Mouse (Mus musculus): ENCODE measurements around the gene Tmed6. TPM values are rescaled to one million over a fixed set of nuclear protein-coding genes. Genes with fewer than 3 reads are reported as not detected.

Gene Tmed6
- total RNA-seq, 2 experiments from 2014 or later = not detected

DNA sequence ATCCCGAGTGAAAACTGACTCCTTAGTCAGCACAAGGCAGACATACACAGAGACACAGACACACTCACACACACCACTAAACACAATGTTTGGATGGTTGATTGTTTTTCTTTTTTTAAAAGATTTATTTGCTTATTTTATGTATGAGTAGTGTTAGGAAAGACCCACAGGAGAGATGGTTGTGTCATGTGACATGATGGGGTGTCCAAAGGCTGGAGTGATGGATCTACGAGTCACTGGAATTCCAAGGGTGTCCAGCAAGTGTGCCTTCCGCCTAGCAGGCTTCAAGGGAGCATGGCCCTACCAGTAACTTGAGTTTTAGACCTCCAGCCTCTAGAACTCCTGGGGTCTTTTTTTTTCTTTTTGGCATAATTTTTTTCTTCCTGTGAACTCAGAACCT, 36.1 kb downstream of the Tmed6 start:
- intact Hi-C loops (cut with DNase I) = no loop called here
- no peak for DNase-seq

DNA sequence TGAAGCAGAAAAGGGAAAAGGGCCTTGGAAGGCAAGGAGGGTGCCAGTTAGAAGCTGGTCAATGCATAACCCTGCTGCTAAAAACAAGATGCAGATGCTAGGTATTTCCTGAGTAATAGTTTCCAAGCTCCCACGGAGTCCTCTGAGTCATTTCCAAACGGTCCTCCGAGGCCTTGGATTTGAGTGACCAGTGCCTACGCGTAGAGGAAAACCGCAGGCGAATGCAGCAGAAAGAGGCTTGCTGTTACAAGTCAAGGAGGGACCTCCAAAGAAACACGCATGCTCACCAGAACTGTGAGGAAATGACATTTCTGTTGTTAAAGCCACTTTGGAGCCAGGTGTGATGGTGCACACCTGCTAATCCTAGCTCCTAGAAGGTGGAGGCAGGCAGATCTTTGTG, 42.0 kb downstream of the Tmed6 start:
- DNase-seq = no peak
- intact Hi-C loops (cut with DNase I) = no loop called here

GRCm38 (mm10) chr8:107014915-107015314, 50.5 kb downstream of the Tmed6 start:
- intact Hi-C loops (cut with DNase I) = no loop called here
- no peak for DNase-seq

DNA sequence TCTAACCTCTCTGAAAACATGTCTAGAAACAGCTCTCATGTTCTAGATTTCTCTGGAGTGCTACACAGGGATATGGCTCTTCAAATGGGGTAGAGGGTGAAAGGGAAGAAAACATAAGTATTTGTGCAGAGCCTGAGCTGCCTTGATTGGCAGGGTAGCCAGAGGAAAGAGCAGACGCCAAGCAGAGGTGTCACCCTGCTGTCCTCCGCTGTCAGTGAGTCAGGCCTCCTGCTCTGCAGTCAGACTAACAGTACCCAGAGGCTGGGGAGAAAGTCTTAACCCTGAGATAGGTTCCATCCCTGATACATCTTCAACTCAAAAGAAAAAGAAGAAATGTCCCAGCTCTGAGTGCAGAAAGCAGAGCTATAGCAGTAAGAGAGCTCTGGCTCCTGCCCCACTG, 52.8 kb downstream of the Tmed6 start:
- intact Hi-C loops (cut with DNase I) = no loop called here
- no peak for DNase-seq

Small RNAs within 50 kb of the gene (microRNA-seq; reads per million reads assigned to microRNA genes)
- 1.8 to 3.0 reads per million in 2 experiments for gene Mir7075

Other genes starting within 250 kb of the Tmed6 start
- under 1 TPM; 0.59 to 0.69 TPM for gene Has3, start 195.4 kb downstream of the Tmed6 start, total RNA-seq (2021)
- 10 to 100 TPM; 18.0 to 21.0 TPM for gene Utp4, start 172.0 kb downstream of the Tmed6 start, total RNA-seq (2021)
- 1 to 10 TPM; 5.0 to 5.6 TPM for gene Sntb2, start 129.9 kb downstream of the Tmed6 start, total RNA-seq (2021)
- gene Vps4a, start 34.4 kb downstream of the Tmed6 start, total RNA-seq (2021) = 10 to 100 TPM; 61.1 to 64.6 TPM
- gene Pdf, start 17.0 kb downstream of the Tmed6 start, total RNA-seq (2021) = 10 to 100 TPM; 38.3 to 41.6 TPM
- 10 to 100 TPM; 15.0 to 16.1 TPM for gene Cog8, start 9.0 kb downstream of the Tmed6 start, total RNA-seq (2021)
- gene Nip7, start 8.8 kb downstream of the Tmed6 start, total RNA-seq (2021) = 10 to 100 TPM; 13.7 to 21.5 TPM
- gene Terf2, start 30.9 kb upstream of the Tmed6 start, total RNA-seq (2021) = 10 to 100 TPM in 1 of 2 experiments, 1 to 10 TPM in 1; 8.6 to 11.4 TPM
- gene Cyb5b, start 85.0 kb upstream of the Tmed6 start, total RNA-seq (2021) = 10 to 100 TPM; 29.6 to 30.8 TPM
- gene Nfat5, start 227.8 kb upstream of the Tmed6 start, total RNA-seq (2021) = 10 to 100 TPM; 14.4 to 17.3 TPM